Mouse (Mus musculus): ENCODE results near the gene Chn2. TPM values are rescaled to one million over a fixed set of nuclear protein-coding genes. Genes with fewer than 3 reads are reported as not detected.
"Not testable (repeated sequence)": the region's sequence is repeated elsewhere in the genome, so short reads cannot be mapped to it uniquely, and the experiment has no call there.

Gene Chn2
- polyA plus RNA-seq, 1 experiment from 2014 or later = 12.4 TPM

- H3K36me3 ChIP-seq = no peaks in the 10 kb centered on the region
- H3K4me3 ChIP-seq = no peak overlapping the region
- 67% methylated on average over 4 of the region's 4 CpGs for WGBS
- peaks cover 8% of the 10 kb centered on the region for H3K4me1 ChIP-seq
- H3K4me2 ChIP-seq (replicated peaks) = no peak overlapping the region
- H3K9me3 ChIP-seq = no peaks in the 10 kb centered on the region
- H3K27me3 ChIP-seq = no peaks in the 10 kb centered on the region
- no peak for ATAC-seq (ENCODE audit: low FRiP score, low read depth)
- no peak overlapping the region for H3K27ac ChIP-seq
- no peak overlapping the region for H3K9ac ChIP-seq
Measured at GRCm38 (mm10) chr6:54165863-54166262, 126.5 kb downstream of the Chn2 start.

GRCm38 (mm10) chr6:54166991-54167546 lies 127.7 kb downstream of the Chn2 start:
- Histone ChIP-seq H3K27me3 (no peaks in the 10 kb centered on the region), H3K9ac (no peak overlapping the region), H3K27ac (no peak overlapping the region), H3K9me3 (no peaks in the 10 kb centered on the region), H3K4me3 (no peak overlapping the region), H3K36me3 (no peaks in the 10 kb centered on the region), H3K4me2 (replicated peaks) (no peak overlapping the region), H3K4me1 (peaks cover 8% of the 10 kb centered on the region)
- no peak for ATAC-seq (ENCODE audit: low FRiP score, low read depth)
- 59% methylated on average over 7 of the region's 7 CpGs for WGBS

DNA sequence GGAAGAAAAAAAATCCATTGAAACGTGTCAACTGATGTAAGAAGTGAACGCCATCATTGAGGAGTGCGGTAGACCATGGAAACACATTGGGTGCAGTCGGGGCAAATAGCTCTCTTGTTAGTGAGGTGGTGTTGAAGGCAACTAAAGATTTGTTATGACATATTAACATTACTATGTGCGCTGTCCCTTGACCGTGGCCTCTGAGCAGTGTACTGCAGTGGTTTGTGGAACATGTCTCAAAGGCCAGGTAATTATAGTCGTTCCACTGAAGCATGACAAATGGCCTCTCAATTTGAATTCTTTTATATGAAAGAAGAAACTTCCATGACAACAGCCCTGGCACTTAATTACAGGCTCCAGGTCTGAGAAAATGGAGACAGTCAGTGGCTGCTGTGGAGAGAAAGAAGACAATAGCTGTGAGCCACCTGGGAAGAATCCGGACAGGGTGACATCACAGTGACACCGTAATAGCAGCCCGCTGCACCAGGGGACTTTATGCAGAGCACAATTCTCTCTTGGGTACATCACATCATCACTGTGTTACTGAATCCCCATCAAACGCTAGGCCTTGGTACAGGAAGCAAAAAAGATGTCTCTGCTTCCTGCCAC lies 131.0 kb downstream of the Chn2 start:
- no peaks in the 10 kb centered on the region for H3K36me3 ChIP-seq
- no peaks in the 10 kb centered on the region for H3K27me3 ChIP-seq
- WGBS = 84% methylated on average over 11 of the region's 11 CpGs
- H3K4me1 ChIP-seq = peaks cover 2% of the 10 kb centered on the region
- H3K9ac ChIP-seq = no peak overlapping the region
- ATAC-seq (ENCODE audit: low FRiP score, low read depth) = no peak
- H3K4me3 ChIP-seq = no peak overlapping the region
- no peak overlapping the region for H3K4me2 ChIP-seq (replicated peaks)
- no peaks in the 10 kb centered on the region for H3K9me3 ChIP-seq
- no peak overlapping the region for H3K27ac ChIP-seq

GRCm38 (mm10) chr6:54171385-54171784 lies 132.0 kb downstream of the Chn2 start:
- H3K27me3 ChIP-seq = no peaks in the 10 kb centered on the region
- no peak overlapping the region for H3K9ac ChIP-seq
- H3K4me2 ChIP-seq (replicated peaks) = no peak overlapping the region
- no peak overlapping the region for H3K27ac ChIP-seq
- H3K4me3 ChIP-seq = no peak overlapping the region
- WGBS = 62% methylated on average over 6 of the region's 6 CpGs
- H3K9me3 ChIP-seq = no peaks in the 10 kb centered on the region
- no peak for ATAC-seq (ENCODE audit: low FRiP score, low read depth)
- peaks cover 7% of the 10 kb centered on the region for H3K4me1 ChIP-seq
- no peaks in the 10 kb centered on the region for H3K36me3 ChIP-seq

DNA sequence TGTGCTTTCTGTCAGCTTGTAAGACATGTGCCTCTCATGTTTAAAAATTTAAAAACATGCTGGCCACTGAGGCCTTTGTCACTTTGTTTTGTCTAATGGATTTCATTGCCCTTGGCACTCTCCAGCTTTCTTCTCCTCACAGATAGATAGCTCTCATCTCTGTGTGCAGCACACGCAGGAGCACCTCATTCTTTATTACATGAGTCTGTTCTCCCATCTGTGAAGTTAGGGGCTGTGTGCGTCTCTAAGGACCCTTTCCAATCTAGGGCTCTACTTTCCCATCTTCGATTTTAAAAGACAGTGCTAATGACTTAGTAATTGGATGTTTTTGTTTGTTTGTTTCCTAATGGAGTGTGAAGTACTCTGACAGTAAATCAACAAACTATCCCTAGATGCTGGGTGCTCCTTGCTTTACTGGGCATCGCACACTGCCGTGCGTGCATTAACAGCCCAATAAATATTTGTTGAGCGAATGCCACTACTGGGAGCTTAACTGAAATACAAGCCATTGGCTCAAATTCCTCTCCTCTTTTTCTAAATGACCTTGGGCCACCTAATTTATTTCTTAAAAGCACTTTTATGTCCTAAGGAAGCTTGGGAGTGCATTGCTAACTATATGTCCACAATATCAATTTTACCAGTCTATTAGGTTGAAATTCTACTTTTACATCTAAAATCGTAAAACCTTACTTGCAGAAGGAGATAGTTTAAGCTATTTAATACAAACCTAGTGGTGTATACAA lies 136.3 kb downstream of the Chn2 start:
- H3K27ac ChIP-seq = no peak overlapping the region
- no peaks in the 10 kb centered on the region for H3K27me3 ChIP-seq
- ATAC-seq (ENCODE audit: low FRiP score, low read depth) = no peak
- peaks cover 7% of the 10 kb centered on the region for H3K4me1 ChIP-seq
- no peak overlapping the region for H3K4me3 ChIP-seq
- WGBS = 31% methylated on average over 8 of the region's 8 CpGs
- no peak overlapping the region for H3K9ac ChIP-seq
- no peak overlapping the region for H3K4me2 ChIP-seq (replicated peaks)
- no peaks in the 10 kb centered on the region for H3K36me3 ChIP-seq
- no peaks in the 10 kb centered on the region for H3K9me3 ChIP-seq

GRCm38 (mm10) chr6:54177081-54177480 lies 137.7 kb downstream of the Chn2 start:
- not testable (repeated sequence) for H3K4me3 ChIP-seq; H3K27ac ChIP-seq; H3K36me3 ChIP-seq; H3K4me1 ChIP-seq; H3K4me2 ChIP-seq (replicated peaks); ATAC-seq (ENCODE audit: low FRiP score, low read depth); H3K9ac ChIP-seq; H3K9me3 ChIP-seq; H3K27me3 ChIP-seq
- WGBS = 81% methylated on average over 6 of the region's 6 CpGs

GRCm38 (mm10) chr6:54179056-54179873 lies 139.9 kb downstream of the Chn2 start:
- Histone ChIP-seq H3K4me1 (peaks cover 7% of the 10 kb centered on the region), H3K27ac (no peak overlapping the region), H3K36me3 (no peaks in the 10 kb centered on the region), H3K4me2 (replicated peaks) (no peak overlapping the region), H3K9me3 (no peaks in the 10 kb centered on the region), H3K9ac (no peak overlapping the region), H3K4me3 (no peak overlapping the region), H3K27me3 (no peaks in the 10 kb centered on the region)
- WGBS = 82% methylated on average over 1 of the region's 1 CpGs
- no peak for ATAC-seq (ENCODE audit: low FRiP score, low read depth)

- H3K9ac ChIP-seq = no peak overlapping the region
- WGBS = 85% methylated on average over 6 of the region's 6 CpGs
- no peak overlapping the region for H3K27ac ChIP-seq
- no peak overlapping the region for H3K4me3 ChIP-seq
- H3K4me2 ChIP-seq (replicated peaks) = no peak overlapping the region
- no peaks in the 10 kb centered on the region for H3K9me3 ChIP-seq
- H3K36me3 ChIP-seq = no peaks in the 10 kb centered on the region
- no peak for ATAC-seq (ENCODE audit: low FRiP score, low read depth)
- H3K27me3 ChIP-seq = no peaks in the 10 kb centered on the region
- H3K4me1 ChIP-seq = peaks cover 7% of the 10 kb centered on the region
Measured at GRCm38 (mm10) chr6:54179874-54180212, 140.5 kb downstream of the Chn2 start.

DNA sequence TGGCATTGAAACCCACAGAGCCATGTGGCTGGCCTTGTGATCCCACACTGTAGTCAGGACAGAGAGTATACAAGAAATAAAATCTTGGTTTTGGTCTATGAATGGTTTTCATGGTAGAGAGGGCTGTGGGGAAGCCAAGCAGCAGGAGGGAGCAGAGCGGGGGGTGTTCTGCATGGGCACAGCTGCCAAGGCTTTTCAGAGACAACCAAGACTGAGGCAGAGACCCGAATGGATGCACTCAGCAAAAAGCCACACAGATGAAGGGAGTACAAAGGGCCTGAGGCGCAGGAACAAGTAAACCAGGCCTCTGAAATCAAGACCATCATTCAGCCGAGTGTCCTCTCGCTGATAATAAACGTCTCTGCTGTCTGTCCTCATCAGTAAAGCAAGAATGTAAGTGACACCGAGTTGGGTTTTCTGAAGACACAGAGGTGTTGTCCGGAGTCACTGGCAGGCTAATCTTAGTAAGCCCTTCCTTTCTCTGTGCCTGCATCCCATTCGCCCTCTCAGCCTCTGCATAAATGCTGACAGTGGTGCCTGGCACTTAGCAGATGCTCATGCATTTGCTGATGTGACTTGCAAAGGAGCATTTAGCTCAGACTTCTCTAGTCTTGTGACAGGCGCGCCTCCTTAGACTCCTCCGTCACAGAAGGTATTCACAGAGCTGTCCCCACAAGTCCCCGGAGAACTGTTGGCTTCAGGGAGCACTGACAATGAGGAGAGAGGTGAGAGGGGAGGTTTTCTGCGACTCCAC lies 144.6 kb downstream of the Chn2 start:
- Histone ChIP-seq H3K27me3 (no peaks in the 10 kb centered on the region), H3K9ac (no peak overlapping the region), H3K4me2 (replicated peaks) (no peak overlapping the region), H3K4me3 (no peak overlapping the region), H3K9me3 (no peaks in the 10 kb centered on the region), H3K36me3 (no peaks in the 10 kb centered on the region), H3K27ac (no peak overlapping the region), H3K4me1 (no peaks in the 10 kb centered on the region)
- no peak for ATAC-seq (ENCODE audit: low FRiP score, low read depth)
- WGBS = 66% methylated on average over 14 of the region's 14 CpGs

- Histone ChIP-seq H3K9ac (no peak overlapping the region), H3K9me3 (no peaks in the 10 kb centered on the region), H3K4me3 (no peak overlapping the region), H3K27me3 (no peaks in the 10 kb centered on the region), H3K4me2 (replicated peaks) (no peak overlapping the region), H3K27ac (no peak overlapping the region), H3K4me1 (no peaks in the 10 kb centered on the region), H3K36me3 (no peaks in the 10 kb centered on the region)
- 64% methylated on average over 7 of the region's 7 CpGs for WGBS
- ATAC-seq (ENCODE audit: low FRiP score, low read depth) = no peak
Measured at GRCm38 (mm10) chr6:54193631-54194305, 154.4 kb downstream of the Chn2 start.

DNA sequence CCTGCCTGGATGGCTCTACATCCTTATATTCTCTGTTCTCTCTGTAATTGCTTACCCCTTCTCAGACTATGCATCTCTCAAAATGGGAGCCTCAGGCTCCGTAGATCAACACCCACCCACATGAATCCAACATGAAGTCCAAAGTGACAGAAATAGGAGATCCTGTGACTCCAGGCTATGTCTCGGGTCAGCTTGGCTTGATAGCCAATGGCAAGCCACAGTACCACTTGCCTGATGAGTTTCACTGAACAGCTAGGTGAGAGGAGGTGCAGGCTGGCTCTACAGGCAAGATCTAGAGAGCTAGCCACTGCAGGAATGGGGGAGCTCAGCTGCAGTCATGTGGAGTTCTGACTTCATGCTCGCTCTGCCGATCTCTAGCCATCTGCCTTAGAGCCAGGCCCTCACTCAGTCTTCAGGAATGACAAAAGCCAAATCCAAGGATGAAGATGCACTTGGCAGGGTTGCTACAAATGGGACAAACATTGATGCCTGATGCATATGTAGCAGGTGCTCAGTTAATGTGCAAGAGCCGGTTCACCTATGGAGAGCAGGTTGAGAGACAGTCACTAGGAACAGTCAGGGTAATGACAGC lies 158.6 kb downstream of the Chn2 start:
- H3K9me3 ChIP-seq = no peaks in the 10 kb centered on the region
- H3K4me2 ChIP-seq (replicated peaks) = no peak overlapping the region
- no peak overlapping the region for H3K27ac ChIP-seq
- H3K4me1 ChIP-seq = 0 out of 2 replicates have a peak, but pooled peaks cover 2% of the 10 kb centered on the region
- H3K36me3 ChIP-seq = no peaks in the 10 kb centered on the region
- H3K27me3 ChIP-seq = no peaks in the 10 kb centered on the region
- WGBS = 88% methylated on average over 5 of the region's 5 CpGs
- H3K4me3 ChIP-seq = no peak overlapping the region
- H3K9ac ChIP-seq = no peak overlapping the region
- no peak for ATAC-seq (ENCODE audit: low FRiP score, low read depth)
